Mouse (Mus musculus): ENCODE results near the gene Sco1.
"Not testable (repeated sequence)": the region's sequence is repeated elsewhere in the genome, so short reads cannot be mapped to it uniquely, and the experiment has no call there.

The Sco1 gene

DNA sequence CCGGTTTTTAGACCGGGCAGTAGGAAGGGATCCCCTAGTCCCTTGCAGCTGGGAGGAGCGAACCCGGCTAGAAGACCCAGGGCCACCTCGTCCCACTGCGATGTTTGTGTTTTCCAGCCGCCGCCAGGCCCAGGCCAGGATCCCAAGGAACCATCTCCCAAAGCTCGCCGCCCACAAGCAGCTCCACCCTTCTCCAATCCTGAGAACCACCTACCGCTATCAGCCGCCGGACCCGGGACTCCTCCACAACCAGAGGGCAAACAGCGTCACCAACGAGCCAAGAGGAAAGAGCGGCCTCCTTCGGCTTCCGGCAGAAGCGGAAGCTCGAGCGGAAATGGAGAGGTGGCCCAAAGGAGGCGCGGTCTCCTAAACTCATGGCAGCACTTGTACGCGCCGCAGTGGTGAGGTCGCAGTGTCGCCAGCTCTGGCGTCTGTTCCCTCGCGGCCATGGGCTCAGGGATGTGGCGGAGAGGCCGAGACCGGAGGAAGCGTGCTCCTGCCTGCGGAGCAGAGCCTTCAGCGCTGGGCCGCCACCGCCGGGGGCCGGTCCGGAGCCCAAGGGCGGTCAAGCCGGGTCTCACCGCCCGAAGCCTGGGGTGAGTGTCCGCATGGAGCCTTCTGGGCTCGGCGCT lies at the start of gene Sco1, which contains the start of gene Adprm:
TSS of gene Sco1 (plus strand) at position 350 of the 632 bp plus-strand sequence.
TSS of gene Adprm (minus strand) at position 274 of the 632 bp plus-strand sequence.
- DNase-seq (ENCODE audit: low spot score) = peak; percentile 69

DNA sequence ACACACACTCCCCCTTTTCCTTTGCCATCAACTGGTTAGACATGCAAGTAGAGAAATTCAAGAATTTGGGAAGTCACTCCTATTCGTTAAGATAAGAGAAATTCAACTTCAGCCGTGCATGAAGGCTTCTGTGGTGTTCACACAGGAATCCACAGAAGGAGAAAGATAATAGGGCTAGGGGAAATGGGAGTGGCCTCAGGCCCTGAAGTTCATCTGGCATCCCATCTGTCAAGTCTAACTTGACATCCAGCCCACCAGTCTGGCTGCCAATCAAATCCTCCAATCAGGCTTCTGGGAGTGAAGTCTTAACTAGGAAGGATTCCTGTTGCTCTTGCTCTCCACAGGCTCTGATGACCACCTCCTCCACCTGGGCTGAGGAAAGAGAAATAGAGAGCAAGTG lies 49.6 kb upstream of the Sco1 start:
- no peak for DNase-seq (ENCODE audit: low spot score)

DNA sequence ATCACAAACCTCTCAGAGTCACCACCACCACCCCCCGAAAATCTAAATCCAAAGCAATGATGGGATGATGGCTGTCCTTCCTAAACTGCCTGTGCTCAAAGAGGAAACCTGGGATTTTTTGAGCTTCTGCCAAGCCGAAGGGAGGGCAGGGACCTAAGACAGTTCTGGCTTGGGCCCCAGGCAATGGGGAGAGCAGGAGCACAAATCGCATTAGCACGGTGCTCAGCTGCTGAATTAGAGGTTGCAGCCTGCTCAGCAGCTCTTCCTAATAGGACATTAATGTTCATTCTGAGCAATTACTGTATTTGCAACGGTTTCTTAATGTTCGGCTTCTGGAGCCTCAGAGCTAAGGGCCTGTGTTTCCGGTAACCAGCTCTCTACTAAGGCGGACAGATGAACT lies 44.5 kb upstream of the Sco1 start:
- no peak for DNase-seq (ENCODE audit: low spot score)

- no peak for DNase-seq (ENCODE audit: low spot score)
Observed at GRCm38 (mm10) chr11:67008528-67008927, 43.9 kb upstream of the Sco1 start.

DNA sequence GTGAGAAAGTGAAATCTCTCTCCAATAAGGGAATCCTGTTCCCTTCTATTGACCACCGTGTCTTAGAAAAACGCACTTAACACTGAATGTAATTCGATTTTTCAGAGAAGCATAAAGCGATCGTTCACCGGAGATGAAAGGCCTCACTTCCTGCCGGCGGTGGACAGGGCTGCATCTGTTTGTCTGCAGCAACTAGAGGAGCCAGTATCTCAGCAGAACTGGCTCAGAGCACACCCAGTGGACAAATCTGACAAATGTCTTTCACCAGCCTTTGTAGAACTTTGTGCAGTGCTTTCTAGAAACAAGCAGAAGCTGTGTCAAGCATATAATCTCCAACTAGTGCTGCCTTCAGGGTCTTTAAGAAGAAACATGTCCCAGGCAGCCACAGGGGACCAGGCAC lies 42.0 kb upstream of the Sco1 start:
- DNase-seq (ENCODE audit: low spot score) = no peak

GRCm38 (mm10) chr11:67011635-67012034 lies 40.8 kb upstream of the Sco1 start:
- DNase-seq (ENCODE audit: low spot score) = no peak

- no peak for DNase-seq (ENCODE audit: low spot score)
Observed at GRCm38 (mm10) chr11:67017801-67018591, 34.5 kb upstream of the Sco1 start.

GRCm38 (mm10) chr11:67019711-67020475 lies 32.6 kb upstream of the Sco1 start:
- DNase-seq (ENCODE audit: low spot score) = no peak

DNA sequence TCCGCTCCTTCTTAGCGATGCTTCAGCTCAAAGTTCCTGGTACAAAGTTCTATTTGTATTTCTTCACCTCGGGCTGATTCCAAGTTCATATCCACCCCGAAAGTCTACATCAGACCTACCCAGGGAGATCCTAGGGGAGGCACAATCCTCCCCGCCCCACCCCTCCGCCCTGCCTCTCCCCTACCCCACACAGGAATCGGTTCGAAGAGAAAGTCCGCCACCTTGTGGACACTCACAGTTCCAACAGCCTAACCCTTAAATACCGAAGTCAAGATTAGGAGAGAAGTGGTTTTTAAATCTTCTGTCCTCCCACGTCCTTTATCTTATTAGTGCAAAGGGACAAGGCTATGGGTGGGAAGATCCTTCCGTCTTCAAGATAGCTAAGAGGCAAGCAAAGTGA lies 31.5 kb upstream of the Sco1 start:
- peak; percentile 6 for DNase-seq (ENCODE audit: low spot score)

DNA sequence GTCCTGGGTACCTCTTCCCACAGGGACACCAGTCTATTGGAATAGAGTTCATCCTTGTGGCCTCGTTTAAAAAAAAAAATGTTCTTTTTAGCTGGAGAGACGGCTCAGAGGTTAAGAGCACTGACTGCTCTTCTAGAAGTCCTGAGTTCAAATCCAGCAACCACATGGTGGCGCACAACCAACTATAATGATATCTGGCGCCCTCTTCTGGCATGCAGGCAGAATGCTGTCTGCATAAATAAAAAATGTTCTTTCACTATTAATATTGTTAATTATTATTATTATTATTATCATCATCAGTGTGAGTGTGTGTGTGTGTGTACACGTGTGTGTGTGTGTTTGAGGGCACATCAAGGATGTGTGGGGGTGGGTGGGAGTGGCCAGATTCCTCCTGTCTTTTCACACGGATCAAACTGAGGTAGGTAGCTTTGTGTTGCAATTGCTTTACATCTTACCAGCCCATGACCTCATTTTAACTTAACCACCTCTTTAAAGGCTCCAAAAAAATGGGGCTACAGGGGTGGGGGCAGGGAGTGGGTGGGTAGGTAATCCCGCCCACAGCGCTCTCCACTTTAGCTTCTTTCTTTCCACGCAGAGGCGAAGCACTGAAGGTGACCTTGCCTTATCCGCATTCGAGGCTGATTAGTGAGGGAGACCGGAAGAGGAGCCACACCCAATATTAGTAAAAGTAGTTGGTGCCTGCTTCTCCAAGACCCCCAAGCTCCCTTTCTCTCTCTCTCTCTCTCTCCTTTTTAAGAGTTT lies 29.9 kb upstream of the Sco1 start:
- DNase-seq (ENCODE audit: low spot score) = no peak

DNA sequence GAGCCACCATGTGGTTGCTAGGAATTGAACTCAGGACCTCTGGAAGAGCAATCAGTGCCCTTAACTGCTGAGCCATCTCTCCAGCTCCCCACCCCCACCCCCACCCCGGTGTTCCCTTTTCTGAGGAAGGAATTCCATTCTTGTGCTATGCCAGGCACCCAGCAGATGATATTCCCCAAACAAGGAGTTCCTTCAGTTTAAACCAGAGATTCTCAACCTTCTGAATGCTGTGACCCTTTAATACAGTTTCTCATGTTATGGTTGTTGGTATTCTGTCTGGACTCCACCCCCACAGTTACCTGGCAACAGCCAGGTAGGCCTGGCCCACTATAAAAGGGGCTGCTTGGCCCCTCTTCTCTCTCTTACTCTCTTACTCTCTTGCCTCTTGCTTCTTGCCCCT lies 29.3 kb upstream of the Sco1 start:
- not testable (repeated sequence) for DNase-seq (ENCODE audit: low spot score)

GRCm38 (mm10) chr11:67023802-67024340 lies 28.6 kb upstream of the Sco1 start:
- no peak for DNase-seq (ENCODE audit: low spot score)

DNA sequence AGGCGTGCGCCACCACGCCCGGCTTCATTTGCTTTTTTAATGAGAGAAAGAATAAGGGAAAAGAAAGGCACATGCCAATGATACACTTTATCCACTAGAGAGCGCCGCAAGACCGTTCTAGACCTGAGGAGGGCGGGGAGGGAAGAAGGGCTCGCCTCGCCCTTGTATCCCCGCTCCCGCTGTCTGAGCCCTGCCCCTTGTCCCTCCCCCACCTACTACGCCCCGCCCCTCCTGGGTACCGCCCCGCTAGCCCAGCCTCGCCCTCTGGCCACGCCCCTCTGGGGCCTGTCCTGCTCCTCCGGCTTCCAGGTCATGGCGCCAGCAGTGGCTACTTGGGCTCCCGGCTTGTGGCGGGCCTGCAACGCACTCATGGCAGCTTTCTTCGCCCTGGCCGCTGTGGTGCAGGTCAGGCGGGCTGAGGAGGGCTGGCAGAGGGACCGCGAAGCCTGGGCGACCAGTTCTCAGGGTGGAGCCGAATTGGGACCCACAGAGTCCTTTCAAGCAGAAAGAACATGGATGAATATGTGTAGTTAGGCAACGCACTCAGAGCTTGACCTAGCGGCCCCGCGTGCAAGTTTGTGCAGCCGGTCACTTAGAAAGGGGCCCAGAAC lies 27.5 kb upstream of the Sco1 start, which contains the start of gene Tmem220:
TSS of gene Tmem220 (plus strand) at position 288 of the 611 bp plus-strand sequence.
- DNase-seq (ENCODE audit: low spot score) = peak; percentile 81

GRCm38 (mm10) chr11:67030904-67031602 lies 21.4 kb upstream of the Sco1 start:
- DNase-seq (ENCODE audit: low spot score) = no peak

DNA sequence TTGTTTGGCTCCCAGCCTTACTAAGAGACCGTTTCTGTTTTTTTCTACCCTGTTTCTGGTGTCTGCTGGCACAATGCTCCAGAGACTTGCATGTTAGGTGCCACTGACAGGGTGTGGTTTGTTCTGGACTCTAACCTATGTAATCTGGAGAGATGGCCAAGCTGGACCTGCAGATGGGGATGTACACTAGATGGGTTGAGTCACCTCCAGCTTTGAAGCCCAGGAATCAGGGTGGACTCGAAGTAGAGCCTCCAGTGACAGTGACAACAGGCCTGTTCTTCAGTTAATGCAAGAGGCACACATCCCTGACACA lies 20.9 kb upstream of the Sco1 start:
- DNase-seq (ENCODE audit: low spot score) = no peak

- DNase-seq (ENCODE audit: low spot score) = no peak
Observed at GRCm38 (mm10) chr11:67034775-67035485, 17.5 kb upstream of the Sco1 start.

GRCm38 (mm10) chr11:67036229-67036628 lies 16.2 kb upstream of the Sco1 start:
- DNase-seq (ENCODE audit: low spot score) = no peak

DNA sequence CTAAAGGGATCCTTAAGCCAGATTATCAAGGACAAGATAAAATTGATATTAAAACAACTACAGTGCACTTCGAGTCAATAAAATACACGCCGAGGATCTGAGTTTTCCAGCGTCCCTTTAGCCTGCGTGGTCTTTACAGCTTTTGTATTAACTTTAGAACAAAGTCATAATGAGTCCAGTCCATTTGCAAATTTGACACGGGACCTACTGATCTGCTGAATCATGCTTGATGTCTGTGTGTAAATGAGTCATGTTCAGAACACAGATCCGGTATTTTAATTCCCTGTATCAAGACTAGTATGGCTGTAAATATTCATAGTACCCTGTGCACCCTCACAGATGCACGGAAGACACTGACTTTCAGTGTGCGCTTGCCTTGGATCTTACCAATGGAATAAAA lies 15.6 kb upstream of the Sco1 start:
- DNase-seq (ENCODE audit: low spot score) = no peak

- no peak for DNase-seq (ENCODE audit: low spot score)
Observed at GRCm38 (mm10) chr11:67039799-67040198, 12.7 kb upstream of the Sco1 start.

- DNase-seq (ENCODE audit: low spot score) = no peak
Observed at GRCm38 (mm10) chr11:67040483-67040882, 12.0 kb upstream of the Sco1 start.
